Mouse (Mus musculus) gastrocnemius, postnatal 36 days (tissue): ENCODE results near the gene Larp1. TPM values are rescaled to one million over a fixed set of nuclear protein-coding genes. Genes with fewer than 3 reads are reported as not detected.
"Not testable (repeated sequence)": the region's sequence is repeated elsewhere in the genome, so short reads cannot be mapped to it uniquely, and the experiment has no call there.

Source experiments
- DNase-seq, 2 experiments: peaks; one replicate each; pipeline ENCODE4 v3.0.0; 2022
- intact Hi-C: fragments of 180-260 bp; cut with DNase I; formaldehyde crosslinking; loops from one replicate; pipeline ENCODE4 v1.15.1; 2025
- total RNA-seq, 2 experiments: library from RNA; stranded (reverse); gene quantifications; 2 replicates each; pipeline ENCODE4 v1.2.3; 2021

Gene Larp1
- total RNA-seq, 2 experiments from 2014 or later = 81.7 to 82.8 TPM

- DNase-seq = no peak
- intact Hi-C loops = no loop called here
These were observed 86.7 kb downstream of the Larp1 start for GRCm38 (mm10) chr11:58095561-58095960.

- no peak for DNase-seq
- intact Hi-C loops = no loop called here
These were observed 87.3 kb downstream of the Larp1 start for GRCm38 (mm10) chr11:58096160-58096559.

GRCm38 (mm10) chr11:58096821-58097620 is 88.2 kb downstream of the Larp1 start:
- DNase-seq = no peak
- intact Hi-C loops = no loop called here

- intact Hi-C loops = no loop called here
These were observed 88.9 kb downstream of the Larp1 start for GRCm38 (mm10) chr11:58097621-58098365.

GRCm38 (mm10) chr11:58098366-58098720 is 89.5 kb downstream of the Larp1 start:
- DNase-seq, intact Hi-C loops: not testable (repeated sequence)

More at GRCm38 (mm10) chr11:58097621-58098365, 88.9 kb downstream of the Larp1 start:
- DNase-seq = no peak

- intact Hi-C loops = loop anchor here (5.0 to 10.0 kb wide), 2 partner anchors 93 to 205 kb away; partner anchors contain the start of genes Larp1 and Zfp692
- DNase-seq = no peak
These were observed 91.1 kb downstream of the Larp1 start for GRCm38 (mm10) chr11:58100006-58100405.

GRCm38 (mm10) chr11:58101194-58101720 is 92.4 kb downstream of the Larp1 start:
- no peak for DNase-seq
- intact Hi-C loops = loop anchor here (5.0 to 10.0 kb wide), 2 partner anchors 94 to 204 kb away; partner anchors contain the start of genes Larp1 and Zfp692

- no peak for DNase-seq
- intact Hi-C loops = loop anchor here (5.0 to 10.0 kb wide), 2 partner anchors 95 to 203 kb away; partner anchors contain the start of genes Larp1 and Zfp692
These were observed 93.3 kb downstream of the Larp1 start for GRCm38 (mm10) chr11:58102146-58102545.

- intact Hi-C loops = loop anchor here (5.0 to 10.0 kb wide), 2 partner anchors 95 to 202 kb away; partner anchors contain the start of genes Larp1 and Zfp692
- no peak for DNase-seq
These were observed 93.9 kb downstream of the Larp1 start for GRCm38 (mm10) chr11:58102581-58103343.

GRCm38 (mm10) chr11:58103344-58103653 is 94.4 kb downstream of the Larp1 start:
- no peak for DNase-seq
- intact Hi-C loops = loop anchor here (5.0 to 10.0 kb wide), 2 partner anchors 96 to 202 kb away; partner anchors contain the start of genes Larp1 and Zfp692

- peak; percentile 99 for DNase-seq
- intact Hi-C loops = loop anchor here (5.0 to 10.0 kb wide), 2 partner anchors 97 to 201 kb away; partner anchors contain the start of genes Larp1 and Zfp692
These were observed 94.9 kb downstream of the Larp1 start, which contains the start of gene Cnot8 for GRCm38 (mm10) chr11:58103697-58104306. Cnot8 (plus strand) TSS chr11:58104153.

- intact Hi-C loops = loop anchor here (5.0 to 10.0 kb wide), 2 partner anchors 97 to 200 kb away; partner anchors contain the start of genes Larp1 and Zfp692
- no peak for DNase-seq
These were observed 95.5 kb downstream of the Larp1 start for GRCm38 (mm10) chr11:58104351-58104791.

- no peak for DNase-seq
- intact Hi-C loops = loop anchor here (10.0 kb wide), 1 partner anchor 198 kb away; the partner anchor contains the start of gene Zfp692
These were observed 98.1 kb downstream of the Larp1 start for GRCm38 (mm10) chr11:58107009-58107408.

- intact Hi-C loops = loop anchor here (10.0 kb wide), 1 partner anchor 197 kb away; the partner anchor contains the start of gene Zfp692
- no peak for DNase-seq
These were observed 98.9 kb downstream of the Larp1 start for GRCm38 (mm10) chr11:58107664-58108337.

Other genes starting within 250 kb of the Larp1 start
- gene Sap30l, start 207.4 kb upstream of the Larp1 start, total RNA-seq = 10 to 100 TPM; 36.8 to 37.0 TPM
- not detected for gene Hand1, start 176.2 kb upstream of the Larp1 start, total RNA-seq
- gene Gm12248, start 84.1 kb downstream of the Larp1 start, total RNA-seq = not detected
- gene Cnot8, start 95.1 kb downstream of the Larp1 start, total RNA-seq = 10 to 100 TPM; 27.0 to 31.4 TPM
- gene Gemin5, start 159.5 kb downstream of the Larp1 start, total RNA-seq = 1 to 10 TPM; 8.9 to 9.3 TPM
- 10 to 100 TPM; 35.5 to 39.1 TPM for gene Mrpl22, start 162.6 kb downstream of the Larp1 start, total RNA-seq
- gene Igtp, start 190.5 kb downstream of the Larp1 start, total RNA-seq = 1 to 10 TPM; 3.7 to 6.7 TPM
- gene Irgm2, start 190.6 kb downstream of the Larp1 start, total RNA-seq = 1 to 10 TPM; 6.0 to 7.9 TPM